Mouse (Mus musculus) spleen, postnatal 10 days (tissue): ENCODE results near the gene Drc7.
A peak's percentile ranks its signal among the peaks of the same experiment; 100 is the strongest.

Experiments
- DNase-seq, 2 experiments: peaks; one replicate each; pipeline ENCODE4 v3.0.0; 2021 to 2022; ENCODE audit warnings: low spot score in 2 of 2

Gene Drc7

DNA sequence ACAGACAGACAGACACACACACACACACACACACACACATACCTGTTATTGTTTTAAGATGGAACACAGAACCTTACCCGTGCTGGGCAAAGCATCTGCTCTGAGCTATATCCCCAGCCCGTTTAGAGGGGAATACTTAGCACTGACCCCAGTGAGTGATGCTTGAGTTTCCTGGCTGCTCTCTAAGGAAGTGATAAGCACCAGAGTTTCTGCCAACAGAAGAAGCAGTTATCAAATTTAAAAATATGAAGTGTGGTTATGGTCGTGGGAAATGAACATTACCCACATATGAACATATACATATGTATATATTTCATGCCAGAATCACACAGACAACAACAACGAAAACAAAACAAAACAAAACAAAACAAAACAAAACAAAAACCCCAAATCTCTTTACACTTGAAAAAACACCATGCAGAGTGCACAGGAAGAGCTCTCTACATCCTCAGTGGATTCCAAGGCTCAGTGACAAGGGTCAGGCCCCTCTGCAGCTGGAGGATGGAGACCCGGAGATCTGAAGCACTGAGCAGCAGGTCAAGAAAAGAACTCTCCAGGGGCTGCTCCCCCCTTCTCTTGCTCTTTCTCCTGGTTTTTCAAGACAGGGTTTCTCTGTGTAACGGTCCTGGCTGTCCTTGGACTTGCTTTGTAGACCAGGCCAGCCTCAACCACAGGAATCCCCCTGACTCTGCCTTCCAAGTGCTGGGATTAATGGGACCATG lies 5.1 kb downstream of the Drc7 start:
- no peak for DNase-seq

DNA sequence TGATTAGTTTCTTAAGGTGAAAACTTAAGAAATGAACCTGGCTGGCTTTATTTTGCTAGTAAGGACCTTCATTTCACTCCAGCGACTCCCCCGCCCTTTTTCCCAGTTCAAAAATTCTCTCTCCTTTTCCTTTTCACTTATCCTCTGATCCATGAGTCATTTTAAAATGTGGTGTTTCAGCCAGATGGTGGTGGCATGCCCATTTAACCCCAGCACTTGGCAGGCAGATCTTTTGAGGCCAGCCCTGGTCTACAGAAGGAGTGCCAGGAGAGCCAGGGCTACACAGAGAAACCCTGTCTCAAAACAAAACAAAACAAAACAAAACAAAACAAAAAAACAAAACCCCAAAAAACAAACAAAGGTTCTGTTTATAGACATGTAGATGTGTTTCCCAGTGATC lies 9.6 kb downstream of the Drc7 start:
- DNase-seq, result no peak

DNA sequence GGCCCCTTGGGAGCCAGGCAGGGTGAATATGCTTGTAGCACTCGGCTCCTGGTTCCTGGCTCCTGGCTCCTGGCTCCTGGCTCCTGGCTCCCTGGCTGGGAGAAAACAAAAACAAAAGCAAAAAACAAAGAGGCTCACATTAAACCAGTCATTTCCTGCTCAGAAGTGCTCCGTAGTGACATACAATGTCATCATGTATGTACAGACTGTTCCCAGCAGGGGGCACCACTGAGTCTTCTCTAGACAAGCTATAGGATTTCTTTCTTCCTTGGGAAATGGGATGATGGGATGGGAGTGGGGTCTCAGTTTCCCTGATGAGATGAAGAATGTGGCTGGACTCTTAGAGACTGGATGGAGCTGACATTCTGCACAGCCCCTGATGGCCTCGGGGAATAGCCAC lies 12.7 kb downstream of the Drc7 start:
- peak; percentile 54 to 85 for DNase-seq

DNA sequence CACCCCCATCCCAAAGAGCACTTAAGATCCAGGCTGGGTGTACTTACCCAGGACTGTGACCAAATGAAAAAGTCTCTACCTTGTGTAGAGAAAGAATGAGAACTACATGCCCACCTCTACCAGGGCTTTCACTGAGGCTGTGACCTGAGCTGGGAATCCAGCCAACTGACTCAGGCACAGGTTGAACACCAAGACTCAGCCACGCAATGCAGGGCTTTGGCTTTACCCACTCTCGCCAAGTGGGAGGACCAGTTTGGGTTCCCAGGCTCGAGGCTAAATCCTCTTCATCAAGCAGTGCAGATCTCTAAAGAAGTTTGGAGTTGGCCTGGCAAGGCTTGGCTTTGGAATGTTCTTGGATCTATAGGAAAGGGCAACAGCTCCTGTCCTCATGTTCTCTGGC lies 20.6 kb downstream of the Drc7 start:
- no peak for DNase-seq

DNA sequence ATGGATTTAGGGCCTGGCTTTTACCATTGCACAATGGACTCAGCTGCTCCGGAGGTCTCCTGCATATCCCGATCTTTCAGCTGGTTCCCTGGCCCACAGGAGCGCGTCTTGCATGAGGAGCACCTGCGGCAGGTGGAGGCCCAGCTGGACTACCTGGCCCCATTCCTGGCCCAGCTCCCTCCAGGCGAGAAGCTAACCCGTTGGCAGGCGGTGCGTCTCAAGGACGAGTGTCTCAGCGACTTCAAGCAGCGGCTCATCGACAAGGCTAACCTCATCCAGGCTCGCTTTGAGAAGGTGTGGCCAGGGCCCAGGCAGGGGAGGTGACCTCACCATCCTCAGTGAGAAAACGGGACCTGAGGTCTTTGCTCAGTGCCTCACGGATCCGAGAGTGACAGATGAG lies 21.2 kb downstream of the Drc7 start:
- DNase-seq, result no peak

DNA sequence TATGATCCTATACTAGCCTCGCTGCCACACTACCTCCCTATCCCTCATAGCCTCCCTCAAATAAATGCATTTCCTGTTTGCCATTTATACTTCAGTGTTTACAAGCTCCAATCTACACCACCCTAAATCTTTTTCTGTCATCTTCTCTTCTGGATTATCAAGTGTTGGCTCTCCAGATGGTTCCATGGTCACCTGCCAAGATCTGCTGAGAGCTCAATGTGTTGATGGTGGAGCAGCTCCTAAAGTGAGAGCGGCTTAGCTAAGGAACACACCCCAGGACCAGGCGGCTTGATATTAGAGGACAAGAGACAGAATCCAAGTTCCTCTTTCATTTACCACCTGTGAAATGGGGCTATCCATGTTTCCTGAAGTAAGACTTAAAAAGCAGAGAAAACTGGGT lies 23.2 kb downstream of the Drc7 start:
- no peak for DNase-seq

DNA sequence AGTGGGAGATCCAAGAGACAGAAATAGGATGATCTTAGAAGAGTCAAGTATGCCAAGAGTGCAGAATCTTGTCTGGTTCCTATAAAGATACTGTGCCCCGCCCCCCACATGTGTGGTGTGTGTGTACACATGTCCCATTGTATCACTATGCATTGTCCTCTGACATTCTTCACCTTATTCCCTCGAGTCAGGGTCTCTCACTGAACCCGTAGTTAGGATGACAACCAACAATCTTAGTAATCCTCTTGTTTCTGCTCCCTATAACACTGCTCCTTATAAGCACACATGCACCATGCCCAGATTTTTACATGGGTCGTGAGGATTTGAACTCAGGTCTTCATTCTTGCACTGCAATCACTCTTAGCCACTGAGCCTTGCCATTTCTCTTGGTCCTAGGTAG lies 24.4 kb downstream of the Drc7 start:
- DNase-seq, result no peak

DNA sequence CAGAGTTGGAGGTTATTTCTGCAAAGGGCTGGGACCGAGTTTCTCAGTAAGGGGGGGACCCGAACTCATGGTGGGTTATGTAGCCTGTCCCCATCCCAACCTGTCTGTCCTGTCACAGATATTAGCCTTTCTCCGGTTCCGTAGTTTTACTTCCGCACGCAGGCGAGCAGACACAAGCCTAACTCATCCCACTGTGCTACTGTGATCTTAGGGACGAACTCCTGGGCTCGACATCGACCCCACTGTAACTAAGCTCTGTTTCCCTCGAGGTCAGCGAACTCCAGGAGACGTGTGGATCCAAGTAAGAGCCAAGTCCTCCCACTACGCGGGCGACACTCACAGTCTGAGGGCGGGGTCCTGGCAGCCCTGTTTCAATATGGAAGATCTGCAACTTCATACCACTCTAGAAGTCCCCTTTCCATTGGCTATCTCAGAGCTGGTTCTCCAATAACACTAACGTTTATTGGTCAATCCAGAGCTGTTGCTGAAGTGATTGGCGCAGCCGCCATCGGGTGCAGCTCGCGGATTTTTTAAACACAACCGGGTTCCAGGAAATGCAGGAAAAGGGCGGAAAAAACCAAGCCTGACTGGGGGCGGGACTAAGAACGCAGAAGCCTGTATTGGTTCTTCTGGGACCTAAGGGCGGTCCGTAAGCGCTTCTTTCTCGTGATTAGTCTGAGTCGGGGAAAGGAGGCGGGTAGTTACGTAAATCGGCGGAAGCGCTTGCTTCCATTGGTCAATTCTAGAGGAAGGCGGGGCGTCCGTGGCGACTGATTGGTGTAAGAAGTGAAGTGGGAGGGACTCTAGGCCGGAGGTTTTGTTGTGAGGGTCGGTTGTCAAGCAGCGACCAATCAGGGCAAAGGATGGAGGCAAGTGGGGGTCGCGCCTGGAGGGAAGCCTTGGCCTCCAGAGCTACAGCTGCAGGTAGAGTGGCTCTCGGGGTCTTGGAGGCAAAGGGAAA lies 25.8 kb downstream of the Drc7 start, which contains the start of gene Katnb1:
Gene Katnb1 (plus strand): TSS at position 806 of the 961 bp plus-strand sequence.
- peak; percentile 95 to 98 for DNase-seq

DNA sequence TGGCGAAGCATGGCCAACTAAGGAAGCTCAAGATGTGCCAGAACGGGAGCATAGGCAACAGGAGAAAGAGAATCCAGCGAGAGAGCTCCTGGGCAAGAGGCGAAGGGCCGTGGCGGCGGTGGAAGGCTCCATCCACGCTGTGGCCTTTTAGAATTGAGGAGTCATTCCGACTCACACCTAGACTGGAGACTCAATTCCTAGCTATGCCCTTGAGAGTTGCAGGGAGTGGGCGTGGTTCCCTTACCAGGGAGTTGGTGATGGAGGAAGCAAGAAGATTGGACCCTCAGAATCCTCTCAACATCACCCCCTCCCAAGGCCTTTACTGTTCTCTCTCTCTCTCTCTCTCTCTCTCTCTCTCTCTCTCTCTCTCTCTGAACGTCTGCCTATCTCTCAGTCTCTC lies 26.7 kb downstream of the Drc7 start:
- DNase-seq, result peak in 1 of 2 experiments; percentile 53

DNA sequence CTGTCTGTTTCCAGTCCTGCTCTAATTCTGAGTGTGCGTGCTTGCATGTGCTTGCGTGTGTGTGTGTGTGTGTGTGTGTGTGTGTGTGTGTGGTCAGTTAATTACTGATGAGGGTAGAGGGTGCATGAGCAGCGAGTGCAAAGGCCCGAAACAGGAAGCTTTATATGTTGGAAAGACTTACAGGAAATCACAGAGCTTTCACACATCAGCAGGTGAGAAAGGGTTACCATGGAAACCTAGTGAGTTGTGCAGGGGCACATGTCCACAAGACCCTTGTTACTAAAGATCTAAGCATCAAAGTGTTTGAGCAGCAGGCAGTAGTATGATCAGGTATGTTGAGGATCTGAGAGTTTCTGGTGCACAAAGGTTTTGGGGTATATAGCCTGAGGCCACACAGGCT lies 29.4 kb downstream of the Drc7 start:
- DNase-seq, result no peak

DNA sequence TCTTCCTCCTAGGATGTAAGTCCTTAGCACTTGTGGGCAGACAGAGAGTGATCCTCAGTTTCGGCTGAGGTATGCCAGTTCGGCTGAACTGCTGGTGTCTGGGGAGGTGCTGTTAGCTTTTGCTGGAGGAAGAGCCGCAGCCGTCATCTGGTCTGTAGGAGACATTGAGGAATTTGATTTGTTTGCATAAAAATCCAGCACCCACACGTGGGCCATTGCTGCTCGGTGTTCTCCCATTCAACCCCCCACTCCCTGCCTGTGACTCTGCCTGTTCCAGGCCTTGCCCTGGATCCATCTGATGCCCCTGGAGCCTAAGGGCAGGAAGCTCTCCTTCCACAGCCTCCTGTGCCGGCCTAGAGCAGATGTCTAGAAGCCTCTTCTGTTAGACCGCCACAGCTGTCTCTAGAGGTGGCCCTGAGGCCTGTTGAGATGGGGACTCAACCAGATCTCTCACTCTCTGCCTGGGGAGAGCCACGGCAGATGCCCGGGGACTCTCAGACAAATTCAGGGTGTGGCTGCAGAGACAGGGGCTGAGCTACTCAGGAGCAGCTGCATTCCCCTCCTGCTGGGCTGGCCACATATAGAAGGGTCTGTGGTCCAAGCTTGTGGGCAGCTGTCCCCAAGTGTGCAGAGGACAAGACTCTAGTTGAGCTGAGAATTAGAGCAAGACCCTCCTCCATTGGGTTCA lies 30.0 kb downstream of the Drc7 start:
- no peak for DNase-seq

DNA sequence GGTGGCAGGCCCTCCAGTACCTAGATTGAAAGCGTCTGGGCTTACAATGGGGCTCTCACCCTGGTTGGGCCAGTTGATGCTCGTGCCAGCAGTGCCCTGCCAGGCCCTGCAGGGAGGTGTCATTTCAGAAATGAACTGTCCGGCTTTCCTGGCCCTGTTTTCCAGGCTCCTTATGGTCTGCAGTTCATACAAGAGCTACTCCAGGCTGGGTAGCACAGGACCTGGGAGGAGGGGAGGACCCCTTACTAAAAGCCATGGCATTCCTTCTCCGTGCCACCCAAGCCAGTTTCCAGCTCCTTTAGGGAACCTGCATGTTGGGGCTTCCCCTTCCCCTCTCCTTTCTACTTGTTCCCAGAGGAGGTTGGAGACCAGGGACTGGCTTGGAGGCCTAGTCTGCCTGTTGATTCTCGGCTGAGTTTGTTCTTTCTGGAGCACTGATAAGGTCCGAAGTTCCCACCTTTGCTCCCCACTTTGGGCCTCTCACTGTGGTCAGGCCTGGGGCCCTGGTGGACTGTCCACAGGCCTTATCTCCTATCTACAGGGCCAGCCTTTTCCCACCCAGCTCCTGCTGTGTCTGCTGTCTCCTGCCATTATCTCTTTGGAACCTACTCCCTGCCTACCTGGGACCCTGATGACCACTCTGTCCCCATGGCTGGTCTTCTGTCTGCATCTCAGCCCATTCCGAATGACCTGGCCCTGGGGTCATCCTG lies 30.7 kb downstream of the Drc7 start:
- no peak for DNase-seq

DNA sequence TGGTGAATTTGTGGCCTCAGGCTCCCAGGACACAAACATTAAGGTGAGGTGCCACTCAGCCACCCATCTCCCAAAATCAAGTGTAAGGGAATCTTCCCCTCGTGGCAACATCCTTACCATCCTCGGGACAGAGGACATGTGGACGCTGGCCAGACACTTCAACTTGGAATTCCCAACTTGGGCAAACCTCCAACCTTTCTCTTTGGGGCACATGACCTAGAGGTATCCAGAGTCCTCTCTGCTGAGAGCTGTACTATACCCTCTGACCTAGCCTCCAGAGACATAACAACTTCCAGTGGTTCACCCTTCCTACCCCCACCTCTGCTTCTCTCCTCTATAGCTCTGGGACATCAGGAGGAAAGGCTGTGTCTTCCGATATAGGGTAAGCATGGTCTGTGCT lies 38.7 kb downstream of the Drc7 start:
- no peak for DNase-seq

DNA sequence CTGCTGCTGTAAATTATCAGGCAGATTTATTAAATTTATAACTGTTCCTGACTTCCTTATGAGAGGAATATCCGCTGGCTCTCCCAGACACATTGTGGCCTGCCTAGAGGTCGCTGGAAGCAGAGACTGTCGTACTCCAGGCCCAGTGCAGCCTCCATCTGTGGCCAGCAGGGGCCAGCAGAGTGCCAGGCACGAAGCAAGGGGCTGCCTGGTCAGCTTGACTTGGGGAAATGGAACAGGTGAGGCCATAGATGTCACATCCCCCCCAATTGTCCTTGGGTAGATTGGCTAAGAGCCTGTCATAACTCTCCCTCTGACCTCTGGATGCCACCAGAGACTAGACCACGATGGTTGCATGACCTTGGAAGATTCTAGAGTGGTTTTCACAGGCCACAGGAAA lies 44.1 kb downstream of the Drc7 start:
- DNase-seq, result peak; percentile 34 to 67

DNA sequence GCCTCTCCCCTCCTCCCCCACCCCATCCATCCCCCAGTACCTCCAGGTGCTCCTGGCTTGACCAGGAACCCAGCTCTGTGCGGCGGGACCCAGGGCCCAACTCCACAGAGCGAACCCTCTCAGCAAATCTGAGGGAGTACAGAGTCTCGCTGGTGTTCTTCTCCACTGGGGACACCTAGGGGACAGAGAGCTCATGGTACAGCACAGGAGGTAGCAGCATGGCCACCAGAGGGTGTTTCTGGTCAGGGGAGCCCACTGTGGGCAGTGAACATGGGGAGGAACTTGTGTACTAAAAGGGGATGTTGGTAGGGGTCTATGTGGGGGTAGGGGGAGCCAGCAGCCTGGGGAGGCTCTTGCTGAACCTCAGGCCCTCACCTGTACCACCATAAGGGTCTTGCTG lies 47.1 kb downstream of the Drc7 start:
- DNase-seq, result no peak

DNA sequence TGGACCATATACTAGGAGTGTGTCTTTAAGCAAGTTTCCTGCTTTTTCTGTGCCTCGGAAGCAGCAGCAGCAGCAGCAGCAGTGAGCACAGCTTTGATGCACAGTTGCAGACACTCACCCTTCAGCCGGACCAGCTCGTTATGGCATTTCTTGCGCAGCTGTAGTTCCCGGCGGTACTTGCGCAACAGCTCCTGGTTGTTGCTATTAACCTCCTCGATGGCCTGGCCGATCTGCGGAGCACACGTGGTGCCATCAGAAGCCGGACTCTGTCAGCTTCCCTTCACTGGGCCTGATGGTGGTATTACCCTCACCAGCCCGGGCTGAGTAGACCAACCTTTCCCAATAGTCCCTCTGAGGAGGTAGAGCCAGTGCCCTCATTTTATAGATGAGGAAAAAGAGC lies 52.4 kb downstream of the Drc7 start:
- DNase-seq, result no peak

DNA sequence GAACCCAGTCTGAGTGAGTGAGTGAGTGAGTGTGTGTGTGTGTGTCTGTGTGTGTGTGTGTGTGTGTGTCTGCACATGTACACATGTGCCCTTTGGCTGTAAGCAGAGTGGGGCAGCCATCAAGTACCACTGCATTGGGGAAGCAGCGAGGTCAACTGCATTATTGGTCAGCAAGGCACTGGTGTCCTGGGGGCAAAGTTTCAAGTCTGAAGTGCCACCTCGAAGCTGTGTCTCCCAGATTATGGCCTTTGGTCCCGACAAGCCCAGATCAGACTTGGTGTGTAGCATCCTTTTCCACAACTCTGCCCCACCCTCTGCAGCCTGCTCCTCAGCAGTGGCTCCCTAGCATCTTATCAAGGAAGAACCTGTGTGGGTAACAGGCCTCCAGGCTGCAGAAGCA lies 57.7 kb downstream of the Drc7 start:
- DNase-seq, result no peak

DNA sequence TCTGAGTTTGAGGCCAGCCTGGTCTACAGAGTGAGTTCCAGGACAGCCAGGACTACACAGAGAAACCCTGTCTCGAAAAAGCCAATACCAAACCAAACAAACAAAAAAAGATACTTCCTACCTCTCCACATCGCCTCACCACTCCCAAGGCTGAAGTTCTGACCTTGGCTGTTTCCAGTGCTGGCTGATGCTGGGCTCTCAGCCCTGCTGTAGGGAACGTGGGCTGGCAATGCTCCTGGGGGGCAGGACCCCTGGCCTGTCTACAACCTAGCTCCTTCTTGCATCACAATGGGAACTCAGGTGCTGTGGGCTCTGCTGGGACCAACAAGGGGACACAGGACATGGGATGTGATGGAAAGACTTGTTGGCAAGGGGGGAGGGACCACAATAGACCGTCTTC lies 58.2 kb downstream of the Drc7 start:
- DNase-seq, result no peak

DNA sequence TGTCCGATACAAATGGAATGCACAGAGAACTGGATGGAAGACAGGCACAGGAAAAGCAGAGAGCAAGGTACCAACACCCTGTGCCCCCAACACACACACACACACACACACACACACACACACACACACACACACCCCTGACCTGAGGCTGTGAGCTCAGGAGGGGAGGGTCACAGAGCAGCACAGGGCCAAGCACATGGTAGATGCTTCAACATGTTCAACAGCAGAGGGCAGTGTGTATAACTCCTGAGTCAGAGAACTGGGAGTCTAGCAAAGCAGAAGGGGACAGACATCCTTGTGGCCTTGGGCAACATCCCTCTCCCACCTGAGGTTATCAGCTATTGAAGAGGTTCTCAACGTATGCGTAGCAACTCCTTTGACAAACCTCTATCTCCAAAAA lies 58.8 kb downstream of the Drc7 start:
- DNase-seq, result no peak

DNA sequence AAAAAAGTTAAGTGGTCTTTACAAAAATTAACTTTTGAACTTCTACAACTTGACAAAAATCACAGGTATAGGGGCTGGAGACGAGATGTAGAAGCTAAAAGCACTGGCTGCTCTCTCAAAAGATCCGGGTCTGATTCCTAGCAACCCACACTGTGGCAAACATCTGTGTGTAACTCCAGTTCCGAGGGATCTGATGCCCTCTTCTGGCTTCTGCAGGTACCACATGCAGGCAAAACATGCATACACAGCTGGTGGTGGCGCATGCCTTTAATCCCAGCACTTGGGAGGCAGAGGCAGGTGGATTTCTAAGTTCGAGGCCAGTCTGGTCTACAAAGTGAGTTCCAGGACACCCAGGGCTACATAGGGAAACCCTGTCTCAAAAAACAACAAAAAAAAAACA lies 68.6 kb downstream of the Drc7 start:
- no peak for DNase-seq

DNA sequence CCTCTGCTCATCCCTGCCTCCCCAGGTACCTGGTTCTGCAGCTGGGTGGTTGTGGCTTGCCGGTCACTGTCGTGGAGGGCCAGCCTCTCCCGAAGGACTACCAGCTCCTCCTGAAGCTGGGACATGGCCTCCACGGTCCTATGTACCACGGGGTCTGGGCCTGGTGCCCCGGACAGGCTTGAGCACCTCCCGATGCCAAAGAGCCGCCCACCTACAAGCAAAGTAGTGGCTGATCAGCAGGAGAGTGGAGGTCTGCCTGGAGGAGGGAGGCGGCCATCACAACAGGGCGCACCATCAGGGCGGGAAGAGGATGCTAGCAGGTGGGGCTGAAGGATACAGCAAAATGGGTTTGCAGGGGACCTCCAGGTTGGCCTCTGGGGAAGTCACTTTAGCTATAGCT lies 71.6 kb downstream of the Drc7 start:
- no peak for DNase-seq

DNA sequence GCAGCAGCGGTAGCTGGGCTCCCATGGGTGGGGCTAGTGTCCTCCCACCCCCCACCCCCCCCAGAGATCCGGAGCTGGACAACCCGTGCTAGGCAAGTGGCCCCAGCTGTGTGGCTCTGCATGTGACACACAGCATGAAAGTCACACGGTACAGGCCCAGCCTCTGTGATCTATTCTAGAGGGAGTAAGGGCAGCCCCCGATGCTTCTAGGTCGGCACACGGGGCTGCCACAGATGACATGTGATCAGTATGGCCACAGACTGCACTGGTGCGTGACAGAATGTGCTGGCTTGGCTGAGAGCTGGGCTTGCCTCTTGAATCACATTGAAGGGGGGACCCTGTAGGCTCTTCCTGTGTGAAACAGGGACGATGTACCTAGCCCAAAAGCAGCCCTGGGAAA lies 72.8 kb downstream of the Drc7 start:
- no peak for DNase-seq
